Mouse (Mus musculus) kidney, embryonic 16.5 days (tissue): Measurements from ENCODE around the gene Antxr2. TPM values are rescaled to one million over a fixed set of nuclear protein-coding genes. Genes with fewer than 3 reads are reported as not detected.

Experiments
- ATAC-seq: fragments of 200-750 bp; cut with Nextera tagmentation; 2 replicates; pipeline ENCODE4 v1.8.0; 2017; ENCODE audit warnings: moderate TSS enrichment; ENCODE audit not compliant: low FRiP score, low TSS enrichment
- H3K27ac ChIP-seq: fragments of 300-500 bp; sonication (generic); 2 replicates; pipeline ENCODE4 v1.5.1; 2014; ENCODE audit warnings: low read length
- H3K27me3 ChIP-seq: fragments of 300-500 bp; sonication (generic); 2 replicates; pipeline ENCODE4 v1.6.1; 2014; ENCODE audit warnings: low read length, control low read depth, mixed read lengths; ENCODE audit not compliant: insufficient read depth
- H3K36me3 ChIP-seq: fragments of 300-500 bp; sonication (generic); 2 replicates; pipeline ENCODE4 v1.6.1; 2014; ENCODE audit warnings: low read length, control low read depth, mixed read lengths; ENCODE audit not compliant: insufficient read depth
- H3K4me1 ChIP-seq: fragments of 300-500 bp; sonication (generic); 2 replicates; pipeline ENCODE4 v1.6.1; 2014; ENCODE audit warnings: low read length, control low read depth, mixed read lengths; ENCODE audit not compliant: insufficient read depth
- H3K4me2 ChIP-seq: fragments of 300-500 bp; sonication (generic); replicated peaks from 2 replicates; pipeline ENCODE4 v1.6.1; 2014; ENCODE audit warnings: low read depth, low read length
- H3K4me3 ChIP-seq: fragments of 300-500 bp; sonication (generic); 2 replicates; pipeline ENCODE4 v1.5.1; 2014; ENCODE audit warnings: mild to moderate bottlenecking, low read length
- H3K9ac ChIP-seq: fragments of 300-500 bp; sonication (generic); replicated peaks from 2 replicates; pipeline ENCODE4 v1.6.1; 2014; ENCODE audit warnings: low read length
- H3K9me3 ChIP-seq: fragments of 300-500 bp; sonication (generic); 2 replicates; pipeline ENCODE4 v1.6.1; 2016; ENCODE audit warnings: low read length, control low read depth
- WGBS: fragments of 180-500 bp; shearing (Covaris S2); extraction: QIAGEN DNeasy Blood & Tissue Kit; methylation state at CpG from one replicate; pipeline ENCODE4 v1.1.7; 2014; 5-methylcytosine and 5-hydroxymethylcytosine counted together
- polyA plus RNA-seq: library from polyadenylated mRNA; unstranded; fragments of >200 nt; fragmentation: Nextera tagmentation; extraction: Ambion mirVana; gene quantifications from 2 replicates; pipeline ENCODE4 v1.2.1, GENCODE M21; 2015

The Antxr2 gene
- polyA plus RNA-seq, 1 experiment from 2014 or later, result 21.9 TPM

DNA sequence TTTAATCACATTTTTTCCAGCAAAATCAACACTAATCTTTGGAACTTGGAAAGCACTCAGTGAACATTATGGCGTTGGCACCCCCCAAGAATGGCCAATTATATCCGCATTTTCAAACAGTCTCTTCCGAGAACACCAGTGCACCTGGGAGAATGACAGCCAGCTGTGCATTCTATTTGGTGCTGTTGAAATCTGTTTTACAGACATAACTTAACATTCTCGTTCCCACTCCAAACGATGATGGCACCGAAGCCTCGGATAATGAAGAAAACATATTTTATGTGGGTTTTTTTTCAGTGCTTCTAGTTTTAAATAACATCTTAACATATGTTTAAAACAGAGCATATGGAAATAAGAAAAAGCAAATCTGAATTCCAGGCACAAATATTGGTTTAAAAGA is 129.7 kb downstream of the Antxr2 start:
- 96% methylated on average over 7 of the region's 7 CpGs for WGBS
- H3K27me3 ChIP-seq, result no peaks in the 10 kb centered on the region
- no peaks in the 10 kb centered on the region for H3K4me1 ChIP-seq
- no peak overlapping the region for H3K4me2 ChIP-seq
- no peak overlapping the region for H3K4me3 ChIP-seq
- ATAC-seq, result no peak
- no peak overlapping the region for H3K9ac ChIP-seq
- H3K27ac ChIP-seq, result no peak overlapping the region
- no peaks in the 10 kb centered on the region for H3K9me3 ChIP-seq
- no peaks in the 10 kb centered on the region for H3K36me3 ChIP-seq

DNA sequence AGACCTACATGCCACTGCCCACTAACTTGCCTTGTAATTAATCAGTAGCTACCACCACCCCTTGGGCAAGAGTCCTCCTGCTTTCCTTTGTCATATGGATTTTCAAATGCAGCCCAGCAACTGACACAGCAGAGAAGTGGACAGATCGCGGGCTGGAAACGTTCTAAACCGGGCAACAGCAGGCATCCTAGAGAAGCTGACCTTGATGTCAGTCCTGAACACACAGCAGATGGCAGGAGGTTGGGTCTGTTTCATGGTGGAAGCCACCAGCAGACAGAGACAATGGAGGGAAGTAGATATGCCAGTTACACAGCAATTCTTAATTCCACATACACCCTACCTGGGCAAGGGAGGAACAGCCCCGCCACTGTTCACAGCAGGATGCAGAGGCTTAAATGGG is 131.5 kb downstream of the Antxr2 start:
- 91% methylated on average over 5 of the region's 5 CpGs for whole genome bisulfite sequencing
- no peak for ATAC-seq
- no peaks in the 10 kb centered on the region for H3K4me1 ChIP-seq
- no peak overlapping the region for H3K27ac ChIP-seq
- 0 out of 2 replicates have a peak, but pooled peaks cover 4% of the 10 kb centered on the region for H3K36me3 ChIP-seq
- no peak overlapping the region for H3K4me2 ChIP-seq
- H3K27me3 ChIP-seq, result no peaks in the 10 kb centered on the region
- no peak overlapping the region for H3K9ac ChIP-seq
- H3K4me3 ChIP-seq, result no peak overlapping the region
- H3K9me3 ChIP-seq, result peaks cover 4% of the 10 kb centered on the region; the same call in 1 of the 2 replicates

- Histone ChIP-seq H3K4me2 (no peak overlapping the region), H3K4me3 (no peak overlapping the region), H3K27ac (no peak overlapping the region), H3K9ac (no peak overlapping the region), H3K4me1 (no peaks in the 10 kb centered on the region), H3K27me3 (no peaks in the 10 kb centered on the region), H3K36me3 (peaks cover 16% of the 10 kb centered on the region; the same call in 1 of the 2 replicates), H3K9me3 (no peaks in the 10 kb centered on the region)
- ATAC-seq, result no peak
- WGBS, result 86% methylated on average over 6 of the region's 6 CpGs
Observed at GRCm38 (mm10) chr5:97885427-97885826, 145.4 kb downstream of the Antxr2 start.

DNA sequence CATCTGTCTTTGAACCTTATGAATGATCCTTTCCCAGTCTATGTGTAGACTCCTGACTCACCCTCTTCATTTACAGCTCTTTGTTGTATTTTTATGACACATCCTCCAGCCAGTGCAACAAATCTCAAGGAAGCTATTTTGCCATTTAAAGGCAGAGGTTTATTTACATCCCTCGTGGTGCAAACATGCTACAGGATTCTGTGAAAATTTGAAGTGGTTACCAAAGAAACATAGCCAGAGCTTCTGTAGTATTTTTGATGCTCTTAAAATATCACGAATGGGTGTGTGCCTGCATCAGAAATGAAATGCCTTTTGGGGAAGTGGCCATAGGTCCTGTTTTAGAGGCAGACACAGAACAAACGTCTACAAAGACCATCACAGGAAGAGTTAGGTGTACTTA is 146.7 kb downstream of the Antxr2 start:
- Histone ChIP-seq H3K36me3 (peaks cover 16% of the 10 kb centered on the region; the same call in 1 of the 2 replicates), H3K9ac (no peak overlapping the region), H3K9me3 (no peaks in the 10 kb centered on the region), H3K27me3 (no peaks in the 10 kb centered on the region), H3K4me3 (no peak overlapping the region), H3K4me2 (no peak overlapping the region), H3K27ac (no peak overlapping the region), H3K4me1 (no peaks in the 10 kb centered on the region)
- ATAC-seq, result no peak
- WGBS, result 75% methylated on average over 3 of the region's 3 CpGs

- no peak overlapping the region for H3K4me2 ChIP-seq
- H3K27me3 ChIP-seq, result no peaks in the 10 kb centered on the region
- no peaks in the 10 kb centered on the region for H3K9me3 ChIP-seq
- H3K4me3 ChIP-seq, result no peak overlapping the region
- H3K4me1 ChIP-seq, result no peaks in the 10 kb centered on the region
- H3K27ac ChIP-seq, result no peak overlapping the region
- WGBS, result 77% methylated on average over 2 of the region's 2 CpGs
- ATAC-seq, result no peak
- H3K36me3 ChIP-seq, result peaks cover 16% of the 10 kb centered on the region; the same call in 1 of the 2 replicates
- H3K9ac ChIP-seq, result no peak overlapping the region
Observed at GRCm38 (mm10) chr5:97881421-97881820, 149.4 kb downstream of the Antxr2 start.

DNA sequence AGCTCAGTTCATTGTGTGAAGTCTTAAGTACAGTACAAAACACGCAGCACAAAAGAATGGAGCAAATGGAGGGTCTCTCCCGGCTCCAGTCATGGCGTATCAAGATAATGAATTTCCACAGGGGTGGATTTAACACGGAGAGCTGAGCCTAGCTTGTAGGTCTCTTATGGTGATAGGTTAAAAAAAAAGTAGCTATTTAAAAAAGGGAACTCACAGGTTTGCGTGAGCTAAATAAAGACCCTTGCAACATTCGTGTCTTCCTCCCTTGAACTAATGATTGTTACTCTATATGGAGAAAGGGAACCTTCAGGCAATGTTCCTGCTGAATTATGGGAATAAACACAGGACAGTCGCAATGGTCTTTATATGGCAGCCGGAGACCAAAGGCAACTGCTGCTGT is 150.7 kb downstream of the Antxr2 start:
- no peak for ATAC-seq
- Histone ChIP-seq H3K36me3 (peaks cover 9% of the 10 kb centered on the region; the same call in 1 of the 2 replicates), H3K4me1 (no peaks in the 10 kb centered on the region), H3K4me3 (no peak overlapping the region), H3K9ac (no peak overlapping the region), H3K9me3 (no peaks in the 10 kb centered on the region), H3K4me2 (no peak overlapping the region), H3K27ac (no peak overlapping the region), H3K27me3 (no peaks in the 10 kb centered on the region)
- 90% methylated on average over 8 of the region's 8 CpGs for WGBS

DNA sequence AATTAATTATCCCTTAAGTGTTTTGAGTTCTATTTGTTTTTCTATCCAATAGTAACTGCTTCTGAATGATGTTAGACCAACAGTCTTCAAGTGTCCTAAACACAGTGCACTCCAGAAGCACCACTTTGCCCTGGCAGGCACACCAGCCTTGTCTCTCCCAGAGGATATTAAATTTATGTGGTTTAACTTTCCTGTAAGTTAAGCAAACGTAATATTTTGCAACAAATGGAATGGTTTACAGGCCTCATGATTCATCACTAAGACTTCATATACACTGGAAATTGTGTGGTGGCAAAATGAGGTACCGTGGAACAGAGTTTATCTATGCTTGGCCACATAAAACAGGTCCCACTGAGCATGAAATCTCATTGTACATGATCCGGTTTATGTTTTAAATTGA is 152.0 kb downstream of the Antxr2 start:
- H3K36me3 ChIP-seq, result no peaks in the 10 kb centered on the region
- H3K9ac ChIP-seq, result no peak overlapping the region
- H3K4me1 ChIP-seq, result no peaks in the 10 kb centered on the region
- no peak overlapping the region for H3K4me2 ChIP-seq
- no peak for ATAC-seq
- H3K27me3 ChIP-seq, result no peaks in the 10 kb centered on the region
- H3K9me3 ChIP-seq, result no peaks in the 10 kb centered on the region
- no peak overlapping the region for H3K27ac ChIP-seq
- H3K4me3 ChIP-seq, result no peak overlapping the region
- 71% methylated on average over 3 of the region's 3 CpGs for WGBS

GRCm38 (mm10) chr5:97878215-97878794 is 152.5 kb downstream of the Antxr2 start:
- H3K4me3 ChIP-seq, result no peak overlapping the region
- no peak overlapping the region for H3K9ac ChIP-seq
- H3K4me1 ChIP-seq, result no peaks in the 10 kb centered on the region
- H3K27ac ChIP-seq, result no peak overlapping the region
- ATAC-seq, result no peak
- H3K4me2 ChIP-seq, result no peak overlapping the region
- no peaks in the 10 kb centered on the region for H3K36me3 ChIP-seq
- WGBS, result 65% methylated on average over 1 of the region's 1 CpGs
- H3K27me3 ChIP-seq, result no peaks in the 10 kb centered on the region
- no peaks in the 10 kb centered on the region for H3K9me3 ChIP-seq

GRCm38 (mm10) chr5:97876895-97877294 is 153.9 kb downstream of the Antxr2 start:
- Histone ChIP-seq H3K4me1 (no peaks in the 10 kb centered on the region), H3K4me3 (no peak overlapping the region), H3K4me2 (no peak overlapping the region), H3K36me3 (no peaks in the 10 kb centered on the region), H3K27ac (no peak overlapping the region), H3K9ac (no peak overlapping the region), H3K27me3 (no peaks in the 10 kb centered on the region), H3K9me3 (peaks cover 3% of the 10 kb centered on the region; the same call in 1 of the 2 replicates)
- WGBS, result 92% methylated on average over 2 of the region's 2 CpGs
- ATAC-seq, result no peak

- Histone ChIP-seq H3K9ac (no peak overlapping the region), H3K9me3 (peaks cover 3% of the 10 kb centered on the region; the same call in 1 of the 2 replicates), H3K27me3 (no peaks in the 10 kb centered on the region), H3K36me3 (no peaks in the 10 kb centered on the region), H3K4me2 (no peak overlapping the region), H3K27ac (no peak overlapping the region), H3K4me3 (no peak overlapping the region), H3K4me1 (no peaks in the 10 kb centered on the region)
- ATAC-seq, result no peak
- 74% methylated on average over 2 of the region's 2 CpGs for WGBS
Observed at GRCm38 (mm10) chr5:97867921-97868320, 162.9 kb downstream of the Antxr2 start.
